Mouse (Mus musculus): ENCODE measurements around the gene Scn5a.

Scn5a gene

DNA sequence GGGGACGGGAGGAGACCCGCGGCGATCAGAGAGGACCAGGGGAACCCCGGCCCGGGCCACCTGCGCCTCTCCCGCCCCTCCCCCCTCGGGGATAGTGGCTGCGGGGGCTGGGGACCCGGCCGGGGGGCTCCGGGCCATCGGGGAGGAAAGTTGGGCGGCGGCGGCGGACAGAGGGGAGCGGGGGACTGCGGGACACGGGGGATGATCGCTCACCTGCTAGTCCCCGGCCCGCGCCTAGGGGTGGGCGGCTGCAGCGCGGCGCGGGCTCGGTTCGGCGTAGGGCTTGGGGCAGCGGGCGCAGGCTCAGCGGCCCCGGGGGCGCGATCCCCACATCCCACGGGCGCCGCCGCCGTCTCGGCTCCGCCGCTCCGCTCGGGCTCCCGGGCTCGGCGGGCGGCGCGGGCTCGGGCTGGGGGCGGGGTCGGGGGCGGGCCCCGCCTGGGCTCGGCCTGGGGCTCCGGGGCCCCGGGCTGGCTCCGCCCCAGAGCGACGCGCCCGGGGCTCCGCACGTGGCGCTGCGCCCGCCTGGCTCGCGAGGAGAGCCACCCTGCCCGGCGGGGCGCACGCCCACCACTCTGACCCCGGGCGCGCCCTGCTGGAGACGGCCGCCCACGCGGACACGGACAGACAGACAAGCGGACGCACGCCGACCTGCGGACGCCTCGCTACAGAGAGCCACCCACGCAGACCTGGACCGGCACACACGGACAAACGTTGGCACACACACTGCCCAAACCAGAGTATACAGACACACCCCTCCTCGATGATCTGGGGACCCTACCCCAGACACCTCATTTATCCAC is at the start of gene Scn5a:
Gene Scn5a, minus strand, starts transcription at position 381 of the 803 bp plus-strand sequence.
- DNase-seq (ENCODE audit: low spot score) = no peak

DNA sequence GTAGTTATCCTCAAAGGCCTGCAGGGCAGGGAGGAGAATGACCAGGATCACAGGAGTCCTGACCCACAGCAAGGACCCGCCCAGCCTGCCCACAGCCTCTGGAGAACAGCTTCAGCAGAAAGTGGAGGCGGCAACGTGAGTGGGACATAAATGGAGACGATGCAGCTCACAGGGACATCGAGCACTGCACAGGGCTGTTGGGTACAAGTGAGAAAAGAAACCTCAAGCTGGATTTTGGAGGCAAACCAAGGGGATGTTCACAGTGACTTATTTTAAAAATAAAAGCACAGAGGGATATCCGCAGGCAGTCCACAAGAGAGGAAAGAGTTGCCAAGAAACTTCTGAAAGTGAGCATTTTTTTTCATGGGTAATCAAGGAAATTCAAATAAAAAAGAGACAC is 48.4 kb upstream of the Scn5a start:
- no peak for DNase-seq (ENCODE audit: low spot score)

DNA sequence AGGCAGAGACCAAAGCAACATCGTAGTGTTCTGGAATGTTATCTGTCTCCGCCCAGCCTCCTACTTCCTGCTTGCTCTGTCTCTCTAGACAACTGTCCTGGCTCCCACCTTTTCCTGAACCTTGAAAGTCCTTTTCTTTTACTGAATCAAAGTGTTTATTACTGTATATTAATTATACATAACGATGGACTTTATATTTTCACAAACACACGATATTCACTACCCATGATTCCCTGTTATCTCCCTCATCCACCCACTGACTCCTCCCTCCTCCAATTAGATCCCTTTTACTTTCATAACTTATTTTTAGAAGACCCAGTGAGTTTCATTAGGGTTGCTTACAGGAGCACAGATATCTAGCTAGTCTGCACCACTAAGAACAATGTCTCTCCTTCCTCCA is 45.3 kb upstream of the Scn5a start:
- DNase-seq (ENCODE audit: low spot score) = no peak

DNA sequence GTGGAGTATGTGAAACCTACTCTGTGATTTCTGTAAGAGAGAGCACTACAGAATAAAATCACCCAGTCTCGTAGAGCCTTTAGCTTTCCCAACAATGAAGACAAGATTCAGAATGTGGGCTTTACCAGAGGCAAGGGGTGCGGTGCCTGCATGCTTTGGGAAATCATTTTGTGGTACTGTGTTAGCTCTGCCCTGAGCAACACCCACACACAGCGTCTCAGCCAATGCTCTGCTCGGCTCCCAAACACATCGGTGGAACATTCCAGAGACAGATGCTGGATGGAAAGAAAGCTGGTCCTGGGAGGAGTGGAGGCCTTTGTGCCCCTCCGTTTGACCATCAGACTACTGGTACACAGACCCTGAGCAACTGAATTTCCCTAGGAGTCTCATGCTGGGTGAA is 36.0 kb upstream of the Scn5a start:
- DNase-seq (ENCODE audit: low spot score) = no peak

DNA sequence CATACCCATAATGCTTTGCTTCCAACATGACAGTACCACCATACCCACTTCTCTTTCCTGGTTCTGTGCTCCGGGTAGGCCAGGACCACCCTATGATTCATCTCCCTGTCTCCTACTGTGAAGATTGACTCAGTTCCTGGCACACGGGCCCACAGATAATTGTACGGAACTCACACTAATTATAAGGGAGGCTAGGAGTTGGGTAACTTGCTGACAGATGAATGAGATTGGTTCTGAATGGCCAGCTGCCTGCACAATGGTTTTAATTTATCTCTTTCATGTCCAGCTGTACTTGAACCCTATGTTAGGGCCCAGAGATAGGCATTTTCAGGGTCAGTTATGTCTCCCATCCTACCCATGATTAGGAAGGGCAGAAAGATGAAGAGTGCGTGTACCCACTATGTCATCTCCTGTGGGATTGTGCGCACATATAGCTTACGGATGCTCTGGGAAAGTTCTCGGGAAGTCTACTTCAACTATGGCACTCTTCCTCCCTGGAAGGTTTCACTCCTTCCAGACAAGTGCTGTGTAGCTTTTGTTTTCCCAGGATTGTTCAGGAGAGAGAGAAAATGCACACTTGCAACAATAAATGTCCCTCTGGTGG is 31.8 kb upstream of the Scn5a start:
- no peak for DNase-seq (ENCODE audit: low spot score)

DNA sequence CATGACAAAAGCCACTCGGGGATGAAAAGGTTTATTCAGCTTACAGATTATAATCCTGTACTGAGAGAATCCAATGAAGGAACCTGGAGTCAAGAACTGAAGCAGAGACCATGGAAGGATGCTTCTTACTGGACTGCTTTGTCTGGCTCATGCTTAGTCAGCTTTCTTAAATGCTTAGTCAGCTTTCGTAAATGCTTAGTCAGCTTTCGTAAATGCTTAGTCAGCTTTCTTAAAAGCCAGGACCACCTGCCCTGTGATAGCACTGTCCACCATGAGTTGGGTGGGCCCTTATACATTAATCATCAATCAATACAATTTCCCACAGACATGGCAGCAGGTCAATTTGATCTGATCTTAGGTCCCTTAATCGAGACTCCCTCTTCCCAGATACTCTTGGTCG is 28.1 kb upstream of the Scn5a start:
- DNase-seq (ENCODE audit: low spot score) = no peak

DNA sequence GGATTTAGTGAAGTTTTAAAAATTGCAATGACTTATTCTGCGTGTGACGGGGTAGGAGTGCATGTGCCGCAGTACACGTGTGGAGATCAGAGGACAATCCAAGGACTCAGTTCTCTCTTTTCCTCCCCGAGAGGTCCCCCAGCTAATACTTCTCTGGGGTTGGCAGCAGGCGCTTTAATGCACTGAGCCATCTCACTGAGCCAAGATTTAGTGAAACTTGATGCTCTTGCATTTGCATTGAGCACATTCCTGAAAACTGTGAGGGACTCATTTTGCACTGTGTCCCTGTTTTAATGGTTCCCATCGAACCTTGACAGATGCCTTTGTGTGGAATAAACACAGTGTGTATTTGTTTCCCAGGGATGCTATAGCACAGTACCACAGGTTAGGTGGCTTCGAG is 25.8 kb upstream of the Scn5a start:
- DNase-seq (ENCODE audit: low spot score) = no peak

DNA sequence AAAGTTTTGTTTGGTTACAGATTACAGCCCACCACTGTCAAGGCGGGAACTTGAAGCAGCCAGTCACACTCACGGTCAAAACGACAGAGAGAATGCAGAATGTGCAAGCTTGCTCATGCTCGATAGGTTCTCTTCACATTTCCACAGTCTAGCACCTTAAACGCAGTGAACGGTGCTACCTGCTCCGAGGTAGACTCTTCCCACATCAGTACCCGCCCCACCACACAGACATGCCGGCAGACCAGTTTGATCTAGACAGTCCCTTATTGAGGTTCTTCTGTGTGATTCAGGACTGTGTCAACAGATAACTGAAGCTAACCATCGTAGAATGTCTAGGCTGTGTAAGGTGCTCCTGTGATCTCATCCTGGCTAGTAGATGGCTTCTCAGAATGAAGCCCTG is 19.7 kb upstream of the Scn5a start:
- no peak for DNase-seq (ENCODE audit: low spot score)

DNA sequence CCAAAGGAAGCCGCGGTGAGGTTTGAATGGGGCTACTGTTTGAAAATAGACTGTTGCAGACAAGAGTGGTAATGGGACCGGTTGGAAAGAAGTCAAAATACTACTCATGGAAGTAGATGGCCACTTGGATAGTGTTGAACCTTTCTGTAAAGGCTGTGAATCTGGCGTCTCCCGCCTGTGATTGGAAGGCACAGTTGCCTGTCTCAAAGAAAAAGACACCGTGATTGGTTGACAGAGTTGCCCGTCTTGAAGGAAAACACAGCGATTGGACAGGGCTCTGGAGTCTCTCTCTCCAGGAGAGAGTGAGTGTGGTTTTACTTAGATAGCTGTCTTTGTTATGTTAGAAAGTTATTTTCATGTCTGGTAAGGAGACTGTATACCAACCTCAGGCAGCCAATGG is 18.5 kb upstream of the Scn5a start:
- DNase-seq (ENCODE audit: low spot score) = no peak

DNA sequence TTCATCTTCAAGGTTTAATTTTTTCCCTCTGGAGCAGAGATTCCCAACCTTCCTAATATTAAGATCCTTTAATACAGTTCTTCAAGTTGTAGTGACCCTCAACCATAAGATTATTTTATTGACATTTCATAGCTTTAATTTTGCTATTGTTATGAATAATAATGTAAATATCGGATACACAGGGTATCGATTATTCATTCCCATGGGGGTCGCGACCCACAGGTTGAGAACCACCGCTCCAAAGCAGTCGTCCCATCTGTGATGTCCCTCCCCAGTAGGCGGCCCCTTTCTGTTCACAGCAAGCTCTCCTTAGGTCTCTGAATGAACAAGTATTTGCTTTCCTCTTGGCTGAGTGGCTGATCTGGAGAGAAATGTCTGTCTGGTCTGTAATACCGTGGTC is 10.8 kb upstream of the Scn5a start:
- no peak for DNase-seq (ENCODE audit: low spot score)

DNA sequence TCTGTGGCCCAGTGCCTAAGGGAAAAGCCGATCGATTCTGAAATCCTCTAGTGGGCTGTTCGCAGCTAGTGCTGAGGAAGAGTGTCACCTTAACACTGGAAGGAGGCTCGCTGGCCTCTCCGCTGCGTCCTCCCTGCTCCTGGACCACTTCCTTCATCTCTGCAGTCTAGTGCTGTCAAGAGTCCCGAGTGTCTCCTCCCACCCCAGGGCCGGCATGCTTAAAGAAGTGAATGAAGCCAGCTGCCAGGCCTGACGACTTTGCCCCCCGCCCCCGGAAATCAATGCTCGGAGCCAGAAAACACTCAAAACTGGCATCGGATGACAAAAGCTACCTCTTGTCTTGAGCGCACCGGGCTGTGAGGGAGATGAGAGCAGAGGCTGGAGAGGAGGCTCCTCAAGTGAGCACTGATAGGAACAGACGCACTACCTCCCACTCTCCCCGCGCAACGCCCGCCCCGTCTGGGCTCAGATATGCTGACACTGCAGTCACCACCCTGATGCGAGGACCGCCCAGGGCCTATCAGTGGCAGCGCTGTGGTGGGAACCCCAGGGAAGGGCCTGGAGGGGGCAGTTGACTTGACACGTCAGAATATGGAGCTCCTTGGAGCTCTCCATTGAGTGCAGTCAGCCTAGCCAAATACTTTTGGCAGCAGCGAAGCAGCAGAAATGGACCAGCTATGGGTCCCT is 10.1 kb upstream of the Scn5a start:
- DNase-seq (ENCODE audit: low spot score) = no peak

DNA sequence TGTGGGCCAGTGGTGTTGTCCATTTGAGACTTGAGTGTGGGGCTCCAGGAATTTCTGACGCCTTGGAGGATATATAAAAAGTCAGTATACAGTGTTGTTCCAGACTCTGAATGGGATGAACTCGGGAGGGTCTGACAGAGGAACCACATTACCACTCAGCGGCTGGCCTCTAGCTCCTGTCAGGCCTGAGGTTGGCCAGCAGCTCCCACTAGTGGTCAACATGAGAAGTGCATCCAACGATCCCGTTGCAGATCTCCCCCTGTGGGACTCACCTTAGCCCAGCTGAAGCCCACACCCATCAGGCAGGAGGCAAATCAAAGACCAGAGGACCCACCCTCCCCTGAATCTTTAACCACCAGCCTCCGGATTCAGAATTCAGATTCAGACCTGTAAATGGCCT is 1.9 kb upstream of the Scn5a start:
- peak; percentile 36 for DNase-seq (ENCODE audit: low spot score)

DNA sequence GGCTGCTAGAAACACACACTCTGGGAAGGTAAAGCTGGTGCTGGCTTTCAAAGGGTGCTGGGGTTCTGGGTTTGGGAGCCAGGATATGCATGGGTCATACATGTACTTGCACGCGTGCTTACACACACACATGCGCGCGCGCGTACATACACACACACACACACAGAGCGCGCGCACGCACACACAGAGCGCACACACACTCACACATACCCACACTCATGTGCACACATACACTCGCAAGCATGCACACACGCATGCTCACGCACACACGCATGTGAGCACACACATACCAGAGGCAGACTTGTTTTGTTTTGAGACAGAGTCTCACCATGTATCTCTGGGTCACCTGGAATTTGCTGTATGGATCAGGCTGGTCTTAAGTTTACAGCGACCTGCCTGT is 1.4 kb upstream of the Scn5a start:
- DNase-seq (ENCODE audit: low spot score) = no peak

DNA sequence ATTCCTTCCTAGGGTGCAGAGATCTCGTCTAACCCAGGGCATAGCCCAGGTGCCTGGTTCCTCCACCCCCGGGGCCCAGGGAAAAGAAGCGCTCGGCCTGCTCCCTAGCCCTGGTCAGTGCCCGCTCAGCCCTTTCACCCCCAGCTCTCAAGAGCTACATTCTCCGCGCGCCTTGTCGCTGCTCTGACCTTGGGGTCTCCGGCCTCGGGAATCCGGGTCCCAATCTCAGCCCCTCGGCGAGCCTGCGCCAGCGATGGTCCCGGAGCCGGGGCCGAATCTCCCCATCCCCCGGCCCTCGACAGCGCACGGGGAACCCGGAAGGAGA is 543 bp downstream of the Scn5a start:
- DNase-seq (ENCODE audit: low spot score) = no peak

DNA sequence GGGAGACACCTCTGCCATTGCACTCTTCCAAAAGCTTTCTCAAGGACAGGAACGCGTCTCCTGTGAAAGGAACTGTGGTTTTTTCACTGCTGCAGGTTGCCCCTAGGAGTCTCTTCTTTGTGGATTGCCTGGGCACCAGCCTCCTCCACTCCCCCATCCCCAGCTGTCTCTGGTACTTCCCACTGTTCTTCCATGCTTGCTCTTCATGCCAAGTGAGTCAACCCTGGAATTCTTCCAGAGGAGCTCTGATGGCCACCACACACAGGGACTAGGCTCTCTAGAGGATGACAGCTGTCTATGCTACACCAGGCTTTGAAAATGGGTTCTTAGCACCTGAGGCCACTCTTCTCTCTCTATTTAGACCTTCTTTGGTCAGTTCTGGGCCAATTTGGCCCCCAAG is 1.8 kb downstream of the Scn5a start:
- no peak for DNase-seq (ENCODE audit: low spot score)

DNA sequence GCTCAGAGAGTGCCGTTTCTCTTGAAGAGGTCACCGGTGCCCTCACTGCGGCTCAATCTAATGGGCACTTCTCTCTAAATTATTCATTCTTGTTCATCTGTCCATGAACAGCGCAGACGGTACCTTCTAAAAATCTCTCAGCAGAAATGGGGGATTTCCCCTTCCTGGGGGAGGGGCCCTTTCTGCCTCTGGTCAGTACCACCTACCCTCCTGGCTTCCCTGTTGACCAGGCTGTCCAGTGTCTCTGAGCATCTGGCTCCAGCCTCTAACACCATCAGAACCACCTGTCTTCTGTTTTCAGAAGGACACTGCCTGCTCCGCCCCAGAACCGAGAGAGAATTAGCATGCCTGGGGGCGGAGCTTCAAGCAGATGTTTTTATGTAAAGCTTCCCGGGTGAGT is 3.1 kb downstream of the Scn5a start:
- no peak for DNase-seq (ENCODE audit: low spot score)

DNA sequence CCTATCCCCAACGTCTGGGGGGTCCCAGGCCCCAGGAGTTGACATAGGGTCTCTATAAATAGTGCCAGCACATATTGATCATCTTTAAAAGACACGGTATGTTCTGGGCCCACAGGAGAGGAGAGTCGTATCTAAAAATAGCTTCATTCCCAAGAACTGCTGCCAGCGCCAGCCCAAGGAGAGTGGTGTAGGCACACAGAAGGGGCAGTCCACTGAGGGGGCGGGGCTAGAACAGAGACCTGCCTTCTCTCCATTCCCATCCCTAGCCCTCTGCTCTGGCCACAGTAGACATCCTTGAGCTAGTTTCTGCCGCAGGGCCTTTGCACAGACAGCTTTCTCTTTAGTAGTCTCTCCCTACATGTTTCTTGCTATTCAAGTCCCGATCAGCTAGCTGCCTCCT is 4.5 kb downstream of the Scn5a start:
- no peak for DNase-seq (ENCODE audit: low spot score)

DNA sequence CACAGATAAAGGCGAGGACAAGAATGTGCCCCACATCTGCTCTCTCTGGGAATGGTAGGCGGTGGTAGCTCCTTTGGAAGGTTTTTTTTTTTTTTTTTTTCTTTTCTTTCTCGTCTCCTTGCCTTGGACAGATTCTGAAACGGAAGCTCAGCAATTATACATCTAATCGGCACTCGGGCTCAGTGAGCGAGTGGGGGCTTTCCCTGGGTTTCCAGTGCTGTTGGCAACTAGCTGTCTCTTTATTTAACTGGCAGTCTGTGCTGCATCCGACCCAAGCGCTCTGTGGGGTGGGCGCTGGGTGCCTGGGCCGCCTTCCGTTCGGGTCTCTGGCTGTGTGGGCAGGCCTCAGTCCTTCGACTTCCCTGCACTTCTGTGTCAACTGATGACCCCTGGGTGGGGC is 5.8 kb downstream of the Scn5a start:
- DNase-seq (ENCODE audit: low spot score) = no peak

DNA sequence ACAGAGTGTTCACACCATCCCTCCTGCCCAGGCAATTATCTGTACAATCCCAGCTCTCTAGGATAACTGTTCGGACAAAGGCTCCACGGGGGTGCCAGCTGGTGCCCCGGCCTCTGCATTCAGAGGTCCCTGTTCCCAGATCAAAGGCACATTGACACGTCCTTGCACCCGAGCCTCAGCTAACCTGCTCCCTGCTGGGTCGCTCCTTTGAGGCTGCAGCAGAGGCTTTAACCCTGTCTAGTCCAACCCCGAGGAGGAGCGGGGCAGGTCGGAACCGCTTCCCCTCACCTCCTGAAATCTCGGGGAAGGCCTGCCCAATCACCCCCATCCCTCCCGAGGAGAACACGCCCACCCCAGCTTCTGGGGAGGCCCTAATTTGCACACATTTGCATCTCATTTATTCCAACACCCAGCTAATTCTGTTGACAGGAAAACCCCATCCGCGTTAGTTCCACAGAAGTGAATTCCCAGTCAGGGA is 7.4 kb downstream of the Scn5a start:
- DNase-seq (ENCODE audit: low spot score) = no peak

DNA sequence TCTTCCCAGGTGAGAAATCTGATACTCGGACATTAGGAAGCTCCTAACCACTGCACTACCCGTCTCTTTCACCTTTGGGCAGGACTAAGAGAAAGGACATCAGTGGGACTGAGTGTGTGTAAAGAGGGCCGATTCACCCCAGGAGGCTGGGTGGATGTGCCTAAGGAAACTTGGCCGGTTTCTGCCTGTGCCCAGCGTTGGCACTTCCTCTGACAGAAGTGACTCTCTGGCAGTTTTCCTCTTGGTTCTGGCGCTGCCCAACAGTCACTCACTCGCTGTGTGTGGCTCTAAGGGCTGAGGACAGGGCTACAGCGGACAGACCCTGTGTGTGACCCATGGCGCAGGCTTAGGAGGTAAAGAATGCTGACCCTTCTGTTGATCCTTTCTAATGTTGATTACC is 8.2 kb downstream of the Scn5a start:
- no peak for DNase-seq (ENCODE audit: low spot score)

DNA sequence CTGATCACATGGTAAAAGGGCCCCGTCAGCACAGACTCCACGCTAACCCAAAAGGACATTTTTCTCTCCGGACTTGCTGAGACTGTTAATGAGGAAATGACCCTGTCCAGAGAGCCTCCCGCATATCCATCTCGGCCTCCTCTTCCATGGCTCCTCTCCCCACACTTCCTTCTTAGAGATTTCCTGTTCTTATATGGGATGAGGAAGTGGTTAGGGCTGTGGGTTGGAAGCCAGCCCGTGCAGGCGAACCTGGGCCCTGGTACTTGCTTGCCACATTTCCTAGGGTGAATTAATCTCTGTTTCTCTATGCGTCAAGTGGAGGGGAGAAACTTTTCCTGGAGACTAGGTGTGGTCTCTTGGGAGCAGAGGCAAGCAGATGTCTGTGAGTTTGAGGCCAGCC is 10.1 kb downstream of the Scn5a start:
- DNase-seq (ENCODE audit: low spot score) = no peak

DNA sequence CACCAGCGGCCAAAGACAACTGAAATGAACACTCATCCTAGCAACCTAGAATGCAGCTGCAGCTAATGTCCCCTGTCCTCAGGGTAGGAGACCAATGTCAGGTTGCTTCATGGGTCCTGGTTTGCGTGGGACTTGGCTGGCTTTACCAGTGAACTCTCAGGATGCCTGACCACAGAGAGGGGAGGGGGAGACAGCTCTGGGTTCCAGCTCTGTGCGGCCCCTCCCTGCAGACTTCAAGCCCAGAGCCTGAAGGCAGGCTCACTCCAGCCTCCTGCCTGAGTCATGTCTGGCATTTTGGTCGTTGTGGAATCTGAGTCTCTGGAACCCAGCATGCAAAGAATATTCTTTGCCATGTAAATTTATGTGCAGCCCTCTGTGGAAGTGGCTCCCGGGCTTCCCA is 11.0 kb downstream of the Scn5a start:
- DNase-seq (ENCODE audit: low spot score) = no peak

DNA sequence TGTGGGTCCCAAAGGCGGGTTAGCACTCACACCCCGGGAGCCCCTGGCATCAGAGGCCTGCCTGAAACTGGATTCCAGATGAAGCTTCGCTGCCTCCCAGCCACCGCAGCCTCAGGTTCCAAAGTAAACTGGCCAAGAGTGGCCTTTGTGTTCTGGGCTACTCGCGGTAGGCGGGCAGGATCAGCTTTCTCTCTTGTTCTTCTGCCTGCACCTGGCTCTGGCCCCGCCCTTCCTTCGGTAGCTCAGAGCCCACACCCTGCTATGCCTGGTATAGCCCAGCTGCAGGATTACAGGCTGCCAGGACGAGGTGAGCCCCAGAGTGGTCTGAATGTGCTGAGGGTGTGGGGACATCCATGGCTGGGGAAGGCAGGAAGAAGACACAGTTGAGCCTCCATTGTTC is 12.6 kb downstream of the Scn5a start:
- DNase-seq (ENCODE audit: low spot score) = no peak

DNA sequence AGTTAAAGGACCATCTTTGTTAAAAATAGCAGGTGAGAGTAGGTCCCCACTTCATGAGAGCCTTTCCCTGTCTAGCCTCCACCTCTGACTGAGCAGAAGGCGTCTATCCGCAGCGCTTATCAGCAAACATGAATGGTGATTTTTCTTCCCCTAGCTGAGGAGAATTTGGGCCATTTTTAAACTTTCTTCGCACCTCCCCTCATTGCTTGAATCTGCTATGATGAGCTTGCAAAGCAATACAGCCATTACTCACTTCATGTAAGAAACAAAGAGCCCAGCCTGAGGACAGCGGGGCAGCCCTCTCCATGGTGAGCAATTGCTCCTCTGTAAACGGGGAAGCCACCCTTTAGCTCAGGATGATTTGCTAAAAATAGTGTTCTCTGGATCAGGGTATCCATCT is 14.0 kb downstream of the Scn5a start:
- no peak for DNase-seq (ENCODE audit: low spot score)
